In the genomic region with DNA sequence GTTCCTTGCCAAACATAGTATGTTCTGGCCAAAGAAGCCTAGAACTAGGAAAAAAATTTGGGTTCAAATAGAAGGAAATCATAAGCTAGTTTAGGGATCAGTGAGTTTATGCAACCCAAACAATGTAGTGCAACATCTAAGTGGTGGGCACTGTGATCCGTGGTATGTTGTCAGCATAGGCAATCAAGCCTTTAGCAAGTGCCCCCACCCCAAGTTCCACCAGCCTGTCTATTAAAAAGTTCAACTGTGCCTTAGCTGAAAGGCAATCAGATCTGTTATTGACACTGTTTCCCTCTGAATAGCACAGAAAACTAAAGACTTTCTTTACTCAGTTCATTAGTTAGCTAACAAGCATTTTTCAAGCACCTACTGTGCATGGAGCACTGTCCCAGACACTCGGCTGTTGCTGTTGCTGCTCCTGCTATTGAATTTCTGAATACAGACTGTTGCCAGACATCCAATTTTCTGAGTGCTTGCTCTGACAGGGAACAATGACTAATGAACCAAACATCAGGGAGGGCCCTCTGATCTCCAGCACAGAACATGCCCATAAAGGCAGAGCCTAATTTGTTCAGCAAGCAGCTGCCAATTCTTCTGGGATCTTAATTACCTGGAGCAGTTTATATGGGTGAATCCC, we compare ENCODE assay signal across 18 mouse cellular contexts. TPM values are rescaled to one million over a fixed set of nuclear protein-coding genes. Genes with fewer than 3 reads are reported as not detected.
DNase-seq lines count a peak whose midpoint lies in the region; ATAC-seq lines count a peak whose summit lies in the region.
"Had no signal": no experiment of that assay in that cellular context is flagged by ENCODE, and none has a peak within 500 bp of the region (broad histone marks: within the 10 kb centered on the region; RNA-seq: fewer than 3 reads in every experiment).

No protein-coding gene starts in this region.

- H3K4me1 ChIP-seq in embryonic facial prominence, embryonic 14.5 days (ENCODE audit: control insufficient read depth, insufficient read depth, low read length): no peaks in the 10 kb centered on the region
- no peaks in the 10 kb centered on the region for H3K4me1 ChIP-seq in embryonic facial prominence, embryonic 10.5 days
- H3K4me1 ChIP-seq in heart, embryonic 16.5 days (ENCODE audit: control insufficient read depth, insufficient read depth, low read length): peaks cover 10% of the 10 kb centered on the region
- H3K4me1 ChIP-seq in forebrain, embryonic 16.5 days (replicated peaks; ENCODE audit: control insufficient read depth, insufficient read depth, low read length): no peaks in the 10 kb centered on the region
- H3K4me1 ChIP-seq: hindbrain, embryonic 13.5 days; midbrain, embryonic 12.5 days had no signal

- peak; percentile 37; the same call in 1 of the 2 replicates for ATAC-seq in embryonic facial prominence, embryonic 14.5 days (ENCODE audit: low read depth)
- no peak for ATAC-seq in heart, embryonic 16.5 days (replicated peaks; ENCODE audit: extremely low read depth, insufficient read depth, low FRiP score)
- peak; percentile 80 for ATAC-seq in forebrain, embryonic 16.5 days
- no peak for ATAC-seq in erythroid progenitor cell, adult 5-6 weeks (replicated peaks; ENCODE audit: low FRiP score, poor library complexity, severe bottlenecking)

- no peaks in the 10 kb centered on the region for H3K9me3 ChIP-seq in embryonic facial prominence, embryonic 14.5 days (ENCODE audit: control insufficient read depth, low read length)
- no peaks in the 10 kb centered on the region for H3K9me3 ChIP-seq in embryonic facial prominence, embryonic 10.5 days
- no peaks in the 10 kb centered on the region for H3K9me3 ChIP-seq in heart, embryonic 16.5 days (replicated peaks; ENCODE audit: control insufficient read depth, low read length)
- no peaks in the 10 kb centered on the region for H3K9me3 ChIP-seq in forebrain, embryonic 16.5 days (ENCODE audit: control insufficient read depth, low read length)
- H3K9me3 ChIP-seq: hindbrain, embryonic 13.5 days; liver, embryonic 15.5 days; midbrain, embryonic 12.5 days had no signal

- peaks cover 54% of the 10 kb centered on the region for H3K27me3 ChIP-seq in embryonic facial prominence, embryonic 14.5 days (replicated peaks; ENCODE audit: control insufficient read depth, insufficient read depth, low read length)
- H3K27me3 ChIP-seq in embryonic facial prominence, embryonic 10.5 days (replicated peaks; ENCODE audit: low read depth, poor library complexity, severe bottlenecking): peaks cover 100% of the 10 kb centered on the region
- H3K27me3 ChIP-seq in heart, embryonic 16.5 days (ENCODE audit: control insufficient read depth, insufficient read depth, low read length): no peaks in the 10 kb centered on the region; the same call in none of the 2 replicates
- peaks cover 50% of the 10 kb centered on the region for H3K27me3 ChIP-seq in forebrain, embryonic 16.5 days (replicated peaks; ENCODE audit: control insufficient read depth, insufficient read depth, low read length)

- DNase-seq in embryonic facial prominence, embryonic 14.5 days (ENCODE audit: low spot score): peak; percentile 38
- no peak for DNase-seq in embryonic facial prominence, embryonic 10.5 days (ENCODE audit: low spot score)
- DNase-seq in heart, postnatal 10 days: no peak
- peak; percentile 85 for DNase-seq in Muller cell, postnatal 12 days (ENCODE audit: inconsistent ontology term)
- DNase-seq in adrenal gland, postnatal 10 days: no peak
- DNase-seq: adrenal gland, postnatal 14 days; cerebellum, postnatal 36 days; gastrocnemius, postnatal 36 days; kidney, adult 18-20 months; kidney, postnatal 36 days; layer of hippocampus, postnatal 36 days; lung, postnatal 36 days had no signal

- intact Hi-C loops in heart, postnatal 10 days (cut with DNase I): no loop called here

- no peaks in the 10 kb centered on the region for H3K36me3 ChIP-seq in embryonic facial prominence, embryonic 14.5 days (ENCODE audit: control insufficient read depth, insufficient read depth, low read length)
- H3K36me3 ChIP-seq in embryonic facial prominence, embryonic 10.5 days (replicated peaks): no peaks in the 10 kb centered on the region
- H3K36me3 ChIP-seq in heart, embryonic 16.5 days (ENCODE audit: control insufficient read depth, insufficient read depth): no peaks in the 10 kb centered on the region; the same call in 1 of the 2 replicates
- no peaks in the 10 kb centered on the region for H3K36me3 ChIP-seq in forebrain, embryonic 16.5 days (ENCODE audit: control insufficient read depth, insufficient read depth)
- H3K36me3 ChIP-seq: hindbrain, embryonic 13.5 days; liver, embryonic 15.5 days; midbrain, embryonic 12.5 days had no signal

- no peak overlapping the region for H3K27ac ChIP-seq in embryonic facial prominence, embryonic 14.5 days (replicated peaks; ENCODE audit: low read depth, low read length)
- H3K27ac ChIP-seq in embryonic facial prominence, embryonic 10.5 days (replicated peaks): no peak overlapping the region
- 0 out of 2 replicates have a peak overlapping the region, but pooled peaks have one; percentile 10 for H3K27ac ChIP-seq in heart, embryonic 16.5 days (ENCODE audit: low read length)
- no peak overlapping the region for H3K27ac ChIP-seq in forebrain, embryonic 16.5 days (ENCODE audit: low read length)
- H3K27ac ChIP-seq: hindbrain, embryonic 13.5 days; liver, embryonic 15.5 days; midbrain, embryonic 12.5 days had no signal

- no peak overlapping the region for H3K4me3 ChIP-seq in embryonic facial prominence, embryonic 14.5 days (ENCODE audit: low read depth, low read length)
- no peak overlapping the region for H3K4me3 ChIP-seq in embryonic facial prominence, embryonic 10.5 days
- no peak overlapping the region for H3K4me3 ChIP-seq in heart, embryonic 16.5 days (ENCODE audit: low read length)
- H3K4me3 ChIP-seq in forebrain, embryonic 16.5 days (replicated peaks; ENCODE audit: low read length): no peak overlapping the region
- H3K4me3 ChIP-seq: hindbrain, embryonic 13.5 days; liver, embryonic 15.5 days; midbrain, embryonic 12.5 days had no signal

- H3K9ac ChIP-seq in embryonic facial prominence, embryonic 14.5 days (ENCODE audit: low read depth, low read length): no peak overlapping the region
- H3K9ac ChIP-seq in heart, embryonic 16.5 days (ENCODE audit: low read length): no peak overlapping the region
- no peak overlapping the region for H3K9ac ChIP-seq in forebrain, embryonic 16.5 days (replicated peaks; ENCODE audit: low read depth, low read length)
- H3K9ac ChIP-seq: hindbrain, embryonic 13.5 days; liver, embryonic 15.5 days; midbrain, embryonic 12.5 days had no signal

- no peak overlapping the region for H3K4me2 ChIP-seq in embryonic facial prominence, embryonic 14.5 days (ENCODE audit: low read depth, low read length)
- no peak overlapping the region for H3K4me2 ChIP-seq in heart, embryonic 16.5 days (ENCODE audit: low read depth, low read length)
- no peak overlapping the region for H3K4me2 ChIP-seq in forebrain, embryonic 16.5 days (ENCODE audit: low read length)
- H3K4me2 ChIP-seq: hindbrain, embryonic 13.5 days; liver, embryonic 15.5 days; midbrain, embryonic 12.5 days had no signal

- 51% methylated on average over 2 of the region's 2 CpGs for whole genome bisulfite sequencing in embryonic facial prominence, embryonic 14.5 days
- WGBS in embryonic facial prominence, embryonic 10.5 days: 61% methylated on average over 2 of the region's 2 CpGs
- 57% methylated on average over 2 of the region's 2 CpGs for WGBS in heart, embryonic 16.5 days
- 29% methylated on average over 2 of the region's 2 CpGs for WGBS in forebrain, embryonic 16.5 days

RNA-seq across cellular contexts. Expression of a gene that starts 27.6 kb away (rescaled TPM):
- polyA plus RNA-seq in embryonic facial prominence, embryonic 14.5 days (2014; fragmentation: Nextera tagmentation; extraction: Ambion mirVana): 99.9 and 108 TPM in 2 replicates
- 112 and 115 TPM in 2 replicates for polyA plus RNA-seq in embryonic facial prominence, embryonic 10.5 days (2016; fragmentation: Nextera tagmentation; extraction: Ambion mirVana)
- 204 and 223 TPM in 2 replicates for polyA plus RNA-seq in heart, embryonic 16.5 days (2015; fragmentation: Nextera tagmentation; extraction: Ambion mirVana)
- 100 to 1,000 TPM; 138 to 195 TPM for total RNA-seq in heart, postnatal 10 days (2021)
- polyA plus RNA-seq in forebrain, embryonic 16.5 days (2015; fragmentation: Nextera tagmentation; extraction: Ambion mirVana): 101 and 104 TPM in 2 replicates
- total RNA-seq in adrenal gland, postnatal 10 days (2021): 100 to 1,000 TPM in 1 of 2 experiments, 10 to 100 TPM in 1; 89.8 to 171 TPM
- total RNA-seq in erythroid progenitor cell, adult 5-6 weeks (2015; ENCODE audit: low replicate concordance): 7.1 and 15.9 TPM in 2 replicates
- total RNA-seq in erythroid progenitor cell, adult 5-6 weeks (2017; ENCODE audit: low replicate concordance): 4.9 and 15.8 TPM in 2 replicates

Comparison
In these comparisons a context has a peak if more than half of its experiments do, and no peak if none do; other contexts are left out.
1. DNase-seq: peak in embryonic facial prominence, embryonic 14.5 days (single experiment) and Muller cell, postnatal 12 days (single experiment); none in embryonic facial prominence, embryonic 10.5 days (single experiment), heart, postnatal 10 days (0 of 2) and adrenal gland, postnatal 10 days (single experiment).
2. ATAC-seq: peak in embryonic facial prominence, embryonic 14.5 days (single experiment) and forebrain, embryonic 16.5 days (single experiment); none in heart, embryonic 16.5 days (single experiment) and erythroid progenitor cell, adult 5-6 weeks (single experiment).